Mouse (Mus musculus): Measurements from ENCODE around the gene Trim28.
A peak's percentile ranks its signal among the peaks of the same experiment; 100 is the strongest.

Trim28 gene

DNA sequence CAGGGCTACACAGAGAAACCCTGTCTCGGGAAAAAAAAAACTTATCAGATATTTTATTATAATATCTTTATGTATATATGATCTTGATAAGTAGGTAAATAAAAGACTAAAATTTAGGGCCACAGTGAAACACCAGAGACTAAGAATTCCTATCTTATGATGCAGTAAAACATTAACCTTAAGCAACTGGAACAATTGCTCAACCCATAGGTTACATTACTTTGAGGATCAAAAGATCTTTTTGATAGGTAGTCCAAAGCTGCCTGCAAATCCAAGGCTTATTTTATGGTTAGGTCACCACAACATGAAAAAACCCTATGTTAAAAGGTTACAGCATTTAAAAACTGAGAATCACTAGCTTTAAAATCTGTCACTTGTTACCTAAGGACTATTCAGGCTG is 2.7 kb downstream of the Trim28 start:
- no peak for DNase-seq (ENCODE audit: low spot score)

DNA sequence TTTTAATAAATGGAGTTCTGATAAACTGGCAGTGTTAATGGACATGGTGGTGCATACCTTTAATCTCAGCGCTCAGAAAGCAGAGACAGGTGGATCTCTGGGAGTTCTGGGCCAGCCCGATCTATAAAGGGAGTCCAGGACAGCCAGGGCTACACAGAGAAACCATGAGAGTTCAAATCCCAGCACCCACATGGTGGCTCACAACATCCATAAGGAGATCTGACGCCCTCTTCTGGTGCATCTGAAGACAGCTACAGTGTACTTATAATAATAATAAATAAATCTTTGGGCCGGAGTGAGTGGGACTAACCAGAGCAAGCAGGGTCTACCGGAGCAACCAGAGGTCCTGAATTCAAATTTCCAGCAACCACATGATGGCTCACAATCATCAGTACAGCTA is 4.5 kb downstream of the Trim28 start:
- DNase-seq (ENCODE audit: low spot score), result no peak

DNA sequence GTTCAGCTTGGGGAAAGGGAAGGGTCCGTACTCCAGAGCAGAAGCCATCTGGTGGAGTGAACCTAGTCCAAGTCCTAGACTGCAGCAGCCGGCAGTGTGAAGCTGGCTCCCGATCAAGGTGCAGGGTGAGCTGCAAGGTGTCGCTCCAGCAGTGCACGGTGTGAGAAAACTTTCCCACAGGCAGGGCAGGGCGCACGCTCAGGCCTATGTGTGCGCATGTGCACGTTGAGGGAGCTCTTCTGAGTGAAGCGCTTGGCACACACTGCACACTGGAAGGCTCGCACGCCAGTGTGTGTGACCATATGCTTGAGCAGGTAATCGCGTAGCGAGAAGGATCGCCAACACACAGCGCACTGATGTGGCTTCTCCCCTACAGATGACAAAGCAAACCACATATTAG is 7.1 kb downstream of the Trim28 start:
- no peak for DNase-seq (ENCODE audit: low spot score)

DNA sequence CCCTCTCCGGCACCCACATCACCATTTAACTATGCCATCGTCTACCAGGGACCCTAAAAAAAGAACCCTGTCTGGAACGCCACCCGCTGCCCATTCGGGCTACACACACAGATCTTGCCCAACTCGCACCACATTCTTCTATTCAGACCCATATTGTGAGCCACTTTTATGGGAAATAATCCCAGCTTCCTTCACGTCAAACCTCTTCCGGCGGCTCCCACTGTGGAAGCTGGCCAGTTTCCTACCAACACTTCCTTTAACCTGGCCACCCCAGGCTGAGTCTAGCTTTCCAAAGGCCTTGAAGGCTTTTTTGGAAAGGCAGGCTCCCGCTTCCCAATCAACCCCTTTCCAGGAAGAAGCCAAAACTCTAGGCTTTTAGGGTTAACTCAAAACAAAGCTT is 7.6 kb downstream of the Trim28 start:
- DNase-seq (ENCODE audit: low spot score), result no peak

DNA sequence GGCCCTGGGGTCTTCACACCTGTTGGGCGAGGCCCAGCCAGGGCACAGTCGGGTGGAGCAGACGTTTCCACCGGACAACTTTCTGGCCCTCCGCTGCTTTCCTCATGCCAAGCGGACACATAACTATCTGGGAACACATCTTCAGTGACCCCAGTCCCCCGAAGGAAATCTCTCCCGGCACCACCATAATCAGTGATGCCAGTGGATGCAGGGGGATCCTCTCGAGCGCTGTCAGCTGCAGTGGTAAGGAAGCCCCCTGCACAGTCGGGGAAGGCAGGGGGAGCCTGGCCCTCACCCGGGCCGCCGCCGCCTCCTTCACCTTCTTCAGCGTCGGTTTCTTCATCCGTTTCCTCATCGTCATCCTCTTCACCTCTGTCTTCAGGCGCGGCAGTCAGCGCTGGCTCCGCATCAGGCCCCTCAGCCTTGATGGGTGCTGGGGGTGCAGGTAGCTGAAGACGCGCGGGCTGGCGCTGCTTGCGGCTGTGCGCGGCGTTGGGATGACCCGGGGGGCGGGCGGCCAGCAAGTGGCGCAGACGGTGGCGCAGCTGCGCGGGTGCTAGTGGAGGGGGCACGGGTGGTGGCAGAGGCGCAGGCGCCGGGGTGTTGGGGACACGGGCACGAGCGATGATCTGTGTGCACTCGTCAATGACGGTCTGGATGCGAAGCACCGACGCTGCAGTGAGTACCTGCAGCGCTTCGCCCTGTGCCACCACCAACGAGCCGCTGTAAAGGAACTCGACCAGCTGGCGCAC is 8.6 kb downstream of the Trim28 start:
- DNase-seq (ENCODE audit: low spot score), result no peak

- peak; percentile 88 for DNase-seq (ENCODE audit: low spot score)
Measured at GRCm38 (mm10) chr7:13009143-13010004, 10.5 kb downstream of the Trim28 start.

DNA sequence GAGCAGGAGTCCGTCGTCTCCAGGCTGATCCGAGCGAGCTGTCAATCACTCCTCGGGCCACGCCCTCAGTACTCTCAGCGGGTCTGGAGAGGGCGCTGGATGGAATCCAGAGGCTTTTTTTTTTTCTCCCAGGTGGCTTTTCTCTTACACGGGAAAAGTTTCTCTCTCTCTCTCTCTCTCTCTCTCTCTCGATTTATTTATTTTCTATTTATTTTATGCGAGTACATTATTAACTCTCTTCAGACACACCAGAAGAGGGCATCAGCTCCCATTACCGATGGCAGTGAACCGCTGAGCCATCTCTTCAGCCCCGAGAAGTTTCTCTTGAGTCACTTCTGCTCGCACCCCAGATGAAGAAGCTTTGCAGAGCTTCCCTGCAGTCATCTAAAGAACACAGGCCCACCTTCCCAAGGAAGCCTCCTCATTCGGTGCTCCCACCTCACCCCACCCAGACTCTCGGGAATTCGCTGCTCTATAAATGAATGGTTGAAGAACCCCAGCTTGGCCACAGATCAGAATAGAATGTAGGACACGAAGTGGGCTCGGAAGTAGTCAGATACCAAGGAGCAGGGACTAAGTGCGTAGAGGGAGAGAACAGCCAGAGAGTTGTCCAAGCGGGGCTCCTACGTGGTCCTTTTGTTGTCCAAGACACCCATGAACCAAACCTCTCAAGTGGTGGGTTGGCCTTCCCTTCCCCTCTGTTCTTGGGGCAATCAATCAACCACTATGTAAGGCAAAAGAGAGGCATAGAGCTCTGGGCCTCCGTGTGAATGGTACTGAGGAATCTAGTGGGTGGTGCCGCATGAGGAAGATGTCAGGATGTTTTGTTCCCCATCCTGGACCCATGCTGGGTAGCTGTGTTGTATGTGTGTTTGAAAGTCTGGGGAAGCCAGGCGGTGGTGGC is 11.3 kb downstream of the Trim28 start, which contains the start of gene Zbtb45:
TSS of gene Zbtb45 (minus strand) at position 30 of the 904 bp plus-strand sequence.
- DNase-seq (ENCODE audit: low spot score), result no peak

DNA sequence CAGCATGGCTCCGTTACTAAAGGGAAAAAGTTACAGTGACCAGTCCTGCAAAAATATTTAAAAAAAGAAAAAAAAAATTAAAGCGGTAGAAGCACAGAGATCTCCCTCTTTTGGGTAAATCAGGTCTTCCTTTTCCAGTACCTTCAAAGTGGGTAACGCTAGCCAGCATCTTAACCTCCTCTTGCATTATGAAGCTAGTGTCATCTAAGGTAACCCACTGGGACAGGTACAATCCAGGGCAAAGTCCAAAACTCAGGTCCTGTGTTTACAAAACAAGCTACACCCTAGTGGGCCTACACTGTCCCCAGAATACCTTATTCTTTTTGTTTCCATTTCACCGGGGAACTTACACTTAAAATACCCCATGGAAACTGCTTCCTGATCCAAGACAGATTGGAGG is 14.8 kb downstream of the Trim28 start:
- no peak for DNase-seq (ENCODE audit: low spot score)

DNA sequence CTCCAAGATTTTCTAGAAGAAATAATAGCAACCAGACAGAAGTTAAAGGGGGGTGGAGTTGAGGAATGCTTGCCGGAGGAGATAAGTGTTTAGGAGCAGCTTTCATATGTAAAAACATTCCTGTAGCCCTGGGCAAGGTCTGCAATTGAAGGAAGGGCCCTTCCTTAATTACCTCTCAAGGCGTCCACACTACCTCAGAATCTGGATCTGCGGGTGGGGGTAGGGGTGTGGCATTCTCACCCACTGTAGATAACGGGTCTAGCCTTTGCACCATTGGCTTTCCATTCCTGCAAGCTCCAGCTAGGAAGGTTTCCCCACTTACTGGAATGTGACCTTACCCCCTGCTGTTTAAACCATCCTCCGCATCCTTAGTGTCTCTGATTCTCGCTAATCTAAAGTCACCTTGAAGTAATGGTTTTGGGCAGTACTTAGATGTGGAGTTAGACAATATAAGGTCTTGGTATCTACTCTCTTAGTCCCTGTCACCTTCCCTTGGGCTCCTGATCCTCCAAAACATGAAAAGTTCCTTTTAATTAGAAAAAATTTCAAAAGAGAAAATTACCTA is 15.4 kb downstream of the Trim28 start:
- no peak for DNase-seq (ENCODE audit: low spot score)

DNA sequence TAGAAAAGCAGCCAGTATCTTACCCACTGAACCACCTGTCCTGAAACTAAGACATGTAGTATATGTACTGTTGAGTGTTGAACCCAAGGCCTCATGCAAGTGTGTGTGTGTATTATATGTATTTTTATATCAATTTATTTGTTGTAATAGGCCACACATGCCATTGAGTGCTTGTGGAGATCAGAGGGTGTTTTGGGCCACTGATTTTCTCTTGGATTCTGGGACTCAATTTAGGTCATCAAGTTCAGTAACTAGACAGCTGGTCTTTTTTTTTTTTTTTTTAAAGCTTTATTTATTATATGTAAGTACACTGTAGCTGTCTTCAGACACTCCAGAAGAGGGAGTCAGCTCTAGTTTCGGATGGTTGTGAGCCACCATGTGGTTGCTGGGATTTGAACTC is 16.3 kb downstream of the Trim28 start:
- no peak for DNase-seq (ENCODE audit: low spot score)

GRCm38 (mm10) chr7:13022773-13023535 is 24.0 kb downstream of the Trim28 start:
- peak; percentile 48 for DNase-seq (ENCODE audit: low spot score)

- peak; percentile 93 for DNase-seq (ENCODE audit: low spot score)
Measured at GRCm38 (mm10) chr7:13023928-13024731, 25.2 kb downstream of the Trim28 start.

GRCm38 (mm10) chr7:13024805-13025204 is 25.9 kb downstream of the Trim28 start:
- DNase-seq (ENCODE audit: low spot score), result peak; percentile 67

- DNase-seq (ENCODE audit: low spot score), result no peak
Measured at GRCm38 (mm10) chr7:13025511-13026112, 26.7 kb downstream of the Trim28 start.

- DNase-seq (ENCODE audit: low spot score), result no peak
Measured at GRCm38 (mm10) chr7:13028986-13029385, 30.1 kb downstream of the Trim28 start.

- DNase-seq (ENCODE audit: low spot score), result no peak
Measured at GRCm38 (mm10) chr7:13031069-13031468, 32.2 kb downstream of the Trim28 start.

DNA sequence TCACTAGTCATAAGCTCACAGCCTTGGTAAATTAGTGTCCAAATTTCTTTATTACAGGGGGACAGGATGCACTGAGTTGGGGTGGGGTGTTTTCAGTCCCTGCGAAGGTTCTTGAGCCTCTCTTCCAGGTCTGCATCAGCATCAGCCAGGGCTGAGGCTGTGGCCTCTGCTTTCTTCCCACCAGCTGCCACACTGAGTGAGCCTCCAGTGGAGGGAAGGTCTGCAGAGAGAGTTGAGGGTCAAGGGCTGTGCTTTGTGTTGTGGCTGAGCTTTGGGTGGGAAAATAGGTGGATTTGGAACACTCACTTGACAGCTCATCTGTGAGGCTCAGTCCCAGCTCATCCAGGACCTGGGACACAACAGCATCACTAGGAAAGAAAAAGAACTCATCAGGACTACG is 33.1 kb downstream of the Trim28 start:
- DNase-seq (ENCODE audit: low spot score), result no peak

- no peak for DNase-seq (ENCODE audit: low spot score)
Measured at GRCm38 (mm10) chr7:13032541-13032940, 33.6 kb downstream of the Trim28 start.

GRCm38 (mm10) chr7:13033451-13034147 is 34.7 kb downstream of the Trim28 start:
- DNase-seq (ENCODE audit: low spot score), result no peak
